Mouse (Mus musculus) thymus, adult 2 months (tissue): ENCODE data around the gene Arl2bp.

Experiments used
- CTCF ChIP-seq: fragments of 200-500 bp; IDR thresholded peaks from 2 replicates; pipeline ENCODE4 v1.5.1; 2012; ENCODE audit warnings: mild to moderate bottlenecking, control low read depth, low read length, moderate library complexity, borderline replicate concordance; ENCODE audit not compliant: control insufficient read depth, poor library complexity, insufficient read depth; ENCODE audit errors: extremely low read depth
- POLR2A ChIP-seq: fragments of 200-500 bp; IDR thresholded peaks from 2 replicates; pipeline ENCODE4 v1.6.1; 2012; ENCODE audit warnings: mild to moderate bottlenecking, low read length, control low read depth, moderate library complexity; ENCODE audit not compliant: control insufficient read depth, poor library complexity, insufficient read depth; ENCODE audit errors: extremely low read depth

- TF ChIP-seq CTCF (no peak), POLR2A (no peak)
Measured at GRCm38 (mm10) chr8:94695341-94695993, 29.1 kb downstream of the Arl2bp start.
